Mouse (Mus musculus) heart, postnatal 0 days (tissue): ENCODE data around the gene Nsmce3.

Experiments used
- CTCF ChIP-seq: IDR thresholded peaks from 2 replicates; pipeline ENCODE4 v1.5.1; 2016; ENCODE audit warnings: antibody characterized with exemption, control low read depth, low read depth
- EP300 ChIP-seq: IDR thresholded peaks from 2 replicates; pipeline ENCODE4 v1.6.1; 2016; ENCODE audit warnings: antibody characterized with exemption, low read depth

GRCm38 (mm10) chr7:64839281-64839680 lies 33.5 kb downstream of the Nsmce3 start:
- TF ChIP-seq EP300, result no peak
- TF ChIP-seq CTCF, result no peak
